Mouse (Mus musculus) CH12.LX (cell line): ENCODE results near the gene Rdh9.

Experiments used
- CTCF ChIP-seq, 2 experiments: IDR thresholded peaks in 1 of 2; conservative IDR thresholded peaks in 1 of 2; 2 replicates each; pipeline ENCODE4 v1.5.1; 2011 to 2012; ENCODE audit warnings: low read depth in 2 of 2, low read length in 2 of 2, improper control_type of control experiment in 1 of 2, inconsistent platforms in 1 of 2, mild to moderate bottlenecking in 1 of 2, moderate library complexity in 1 of 2
- JUN ChIP-seq: IDR thresholded peaks from 2 replicates; pipeline ENCODE4 v1.6.1; 2011; ENCODE audit warnings: low read depth, mild to moderate bottlenecking, low read length, improper control_type of control experiment, moderate library complexity; ENCODE audit not compliant: insufficient read depth
- MAZ ChIP-seq: IDR thresholded peaks from 2 replicates; pipeline ENCODE4 v1.6.1; 2012; ENCODE audit warnings: low read depth, mild to moderate bottlenecking, inconsistent platforms, low read length, improper control_type of control experiment, moderate library complexity
- MYC ChIP-seq: IDR thresholded peaks from 2 replicates; pipeline ENCODE4 v1.6.1; 2011; ENCODE audit warnings: low read depth, mild to moderate bottlenecking, improper control_type of control experiment, low read length
- SMC3 ChIP-seq: IDR thresholded peaks from 2 replicates; pipeline ENCODE4 v1.6.1; 2011; ENCODE audit warnings: low read depth, low read length, improper control_type of control experiment

DNA sequence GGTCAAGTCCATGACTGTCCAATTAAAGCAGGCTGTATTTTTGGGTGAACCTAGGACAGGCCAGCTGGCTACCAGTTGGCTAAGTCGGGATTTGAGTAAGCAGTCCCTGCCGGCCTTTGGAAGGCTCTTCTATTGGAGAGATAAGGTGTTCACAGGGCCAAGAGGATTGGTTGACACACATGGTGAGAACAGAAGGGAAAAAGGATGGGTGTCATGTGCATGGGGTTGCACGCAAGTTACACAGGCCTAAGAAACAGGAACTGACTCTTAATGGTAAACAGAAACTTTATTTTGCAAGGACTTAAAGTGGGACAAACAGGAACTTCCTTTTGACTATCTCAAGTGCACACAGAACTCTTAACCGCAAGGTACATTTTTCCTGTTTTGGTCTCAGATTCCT, 39.3 kb upstream of the Rdh9 start:
- no peak for TF ChIP-seq MYC
- TF ChIP-seq CTCF (conservative IDR thresholded peaks at IDR 0.05 in 1 of 2, IDR thresholded peaks at IDR 0.05 in 1 of 2; ENCODE audit: low read depth in 2 of 2, low read length in 2 of 2): no peak
- TF ChIP-seq MAZ: no peak
- TF ChIP-seq JUN: no peak
- TF ChIP-seq SMC3: no peak
